Mouse (Mus musculus) cerebellum, adult 2 months (tissue): ENCODE results near the gene Hdac1.

Source experiments
- CTCF ChIP-seq: fragments of 200-500 bp; IDR thresholded peaks from 2 replicates; pipeline ENCODE4 v1.5.1; 2011; ENCODE audit warnings: low read depth, mild to moderate bottlenecking, control low read depth, low read length, moderate library complexity, borderline replicate concordance; ENCODE audit not compliant: insufficient read depth
- POLR2A ChIP-seq: fragments of 200-500 bp; IDR thresholded peaks from 2 replicates; pipeline ENCODE4 v1.6.1; 2011; ENCODE audit warnings: low read length, control low read depth, borderline replicate concordance; ENCODE audit not compliant: insufficient read depth

GRCm38 (mm10) chr4:129507434-129508236, 34.9 kb downstream of the Hdac1 start:
- no peak for TF ChIP-seq CTCF
- no peak for TF ChIP-seq POLR2A
